Mouse (Mus musculus) spleen, adult 2 months (tissue): ENCODE results near the gene Fads3.

Experiments
- CTCF ChIP-seq: fragments of 200-500 bp; IDR thresholded peaks from 2 replicates; pipeline ENCODE4 v1.5.1; 2011; ENCODE audit warnings: mild to moderate bottlenecking, inconsistent platforms; ENCODE audit not compliant: insufficient read depth, insufficient read length, insufficient replicate concordance; ENCODE audit errors: extremely low read depth
- POLR2A ChIP-seq: fragments of 200-500 bp; IDR thresholded peaks from 2 replicates; pipeline ENCODE4 v1.6.1; 2011; ENCODE audit warnings: low read depth, low read length, inconsistent platforms

GRCm38 (mm10) chr19:10057486-10058351 lies 16.4 kb downstream of the Fads3 start:
- TF ChIP-seq CTCF = no peak
- TF ChIP-seq POLR2A = no peak
